Mouse (Mus musculus): ENCODE data around the gene Xpr1. TPM values are rescaled to one million over a fixed set of nuclear protein-coding genes. Genes with fewer than 3 reads are reported as not detected.

Gene Xpr1
- total and polyA plus RNA-seq, 2 experiments from 2014 or later = 5.0 to 35.8 TPM

- H3K4me3 ChIP-seq (ENCODE audit: low read depth, low read length) = no peak overlapping the region
- no peaks in the 10 kb centered on the region for H3K9me3 ChIP-seq (replicated peaks; ENCODE audit: control insufficient read depth, low read length)
- no peak overlapping the region for H3K27ac ChIP-seq (ENCODE audit: low read depth)
- 87% methylated on average over 4 of the region's 4 CpGs for WGBS
- H3K4me1 ChIP-seq (ENCODE audit: control insufficient read depth, insufficient read depth) = 0 out of 2 replicates have a peak, but pooled peaks cover 3% of the 10 kb centered on the region
- H3K4me2 ChIP-seq (ENCODE audit: low read depth, low read length) = no peak overlapping the region
- no peaks in the 10 kb centered on the region for H3K27me3 ChIP-seq (ENCODE audit: control insufficient read depth, insufficient read depth, low read length)
- DNase-seq (ENCODE audit: low spot score) = no peak
- TF ChIP-seq EP300 (IDR thresholded peaks at IDR 0.05; ENCODE audit: low read depth) = no peak
- TF ChIP-seq CTCF (IDR thresholded peaks at IDR 0.05; ENCODE audit: low read depth) = no peak
- no peaks in the 10 kb centered on the region for H3K36me3 ChIP-seq (replicated peaks; ENCODE audit: control insufficient read depth, insufficient read depth, low read length)
- ATAC-seq (ENCODE audit: insufficient read depth, low read depth) = no peak
- no peak overlapping the region for H3K9ac ChIP-seq (replicated peaks; ENCODE audit: low read depth, low read length)
These were observed 65.7 kb downstream of the Xpr1 start for GRCm38 (mm10) chr1:155351527-155351926.

GRCm38 (mm10) chr1:155348491-155348890 lies 68.7 kb downstream of the Xpr1 start:
- H3K9me3 ChIP-seq (replicated peaks; ENCODE audit: control insufficient read depth, low read length) = no peaks in the 10 kb centered on the region
- H3K9ac ChIP-seq (replicated peaks; ENCODE audit: low read depth, low read length) = no peak overlapping the region
- H3K27me3 ChIP-seq (ENCODE audit: control insufficient read depth, insufficient read depth, low read length) = no peaks in the 10 kb centered on the region
- H3K4me3 ChIP-seq (ENCODE audit: low read depth, low read length) = no peak overlapping the region
- DNase-seq (ENCODE audit: low spot score) = no peak
- 0 out of 2 replicates have a peak, but pooled peaks cover 2% of the 10 kb centered on the region for H3K4me1 ChIP-seq (ENCODE audit: control insufficient read depth, insufficient read depth)
- H3K4me2 ChIP-seq (ENCODE audit: low read depth, low read length) = no peak overlapping the region
- 37% methylated on average over 3 of the region's 3 CpGs for WGBS
- TF ChIP-seq CTCF (IDR thresholded peaks at IDR 0.05; ENCODE audit: low read depth) = no peak
- TF ChIP-seq EP300 (IDR thresholded peaks at IDR 0.05; ENCODE audit: low read depth) = no peak
- H3K27ac ChIP-seq (ENCODE audit: low read depth) = no peak overlapping the region
- 0 out of 2 replicates have a peak, but pooled peaks cover 6% of the 10 kb centered on the region for H3K36me3 ChIP-seq (replicated peaks; ENCODE audit: control insufficient read depth, insufficient read depth, low read length)
- ATAC-seq (ENCODE audit: insufficient read depth, low read depth) = no peak

- Histone ChIP-seq H3K9me3 (replicated peaks; ENCODE audit: control insufficient read depth, low read length) (no peaks in the 10 kb centered on the region), H3K4me1 (ENCODE audit: control insufficient read depth, insufficient read depth) (no peaks in the 10 kb centered on the region), H3K9ac (replicated peaks; ENCODE audit: low read depth, low read length) (no peak overlapping the region), H3K36me3 (replicated peaks; ENCODE audit: control insufficient read depth, insufficient read depth, low read length) (0 out of 2 replicates have a peak, but pooled peaks cover 6% of the 10 kb centered on the region), H3K4me3 (ENCODE audit: low read depth, low read length) (no peak overlapping the region), H3K27me3 (ENCODE audit: control insufficient read depth, insufficient read depth, low read length) (no peaks in the 10 kb centered on the region), H3K4me2 (ENCODE audit: low read depth, low read length) (no peak overlapping the region), H3K27ac (ENCODE audit: low read depth) (no peak overlapping the region)
- DNase-seq (ENCODE audit: low spot score) (no peak), ATAC-seq (ENCODE audit: insufficient read depth, low read depth) (no peak)
- no peak for TF ChIP-seq CTCF (IDR thresholded peaks at IDR 0.05; ENCODE audit: low read depth)
- no peak for TF ChIP-seq EP300 (IDR thresholded peaks at IDR 0.05; ENCODE audit: low read depth)
- 65% methylated on average over 4 of the region's 4 CpGs for WGBS
These were observed 69.9 kb downstream of the Xpr1 start for GRCm38 (mm10) chr1:155347339-155347738.

GRCm38 (mm10) chr1:155344019-155344418 lies 73.2 kb downstream of the Xpr1 start:
- 76% methylated on average over 2 of the region's 2 CpGs for WGBS
- H3K36me3 ChIP-seq (replicated peaks; ENCODE audit: control insufficient read depth, insufficient read depth, low read length) = 0 out of 2 replicates have a peak, but pooled peaks cover 6% of the 10 kb centered on the region
- TF ChIP-seq EP300 (IDR thresholded peaks at IDR 0.05; ENCODE audit: low read depth) (no peak), CTCF (IDR thresholded peaks at IDR 0.05; ENCODE audit: low read depth) (no peak)
- H3K9me3 ChIP-seq (replicated peaks; ENCODE audit: control insufficient read depth, low read length) = no peaks in the 10 kb centered on the region
- no peak for DNase-seq (ENCODE audit: low spot score)
- H3K4me1 ChIP-seq (ENCODE audit: control insufficient read depth, insufficient read depth) = no peaks in the 10 kb centered on the region
- H3K4me3 ChIP-seq (ENCODE audit: low read depth, low read length) = no peak overlapping the region
- no peaks in the 10 kb centered on the region for H3K27me3 ChIP-seq (ENCODE audit: control insufficient read depth, insufficient read depth, low read length)
- no peak overlapping the region for H3K27ac ChIP-seq (ENCODE audit: low read depth)
- H3K4me2 ChIP-seq (ENCODE audit: low read depth, low read length) = no peak overlapping the region
- no peak overlapping the region for H3K9ac ChIP-seq (replicated peaks; ENCODE audit: low read depth, low read length)
- ATAC-seq (ENCODE audit: insufficient read depth, low read depth) = no peak

- Histone ChIP-seq H3K4me1 (ENCODE audit: control insufficient read depth, insufficient read depth) (no peaks in the 10 kb centered on the region), H3K27ac (ENCODE audit: low read depth) (no peak overlapping the region), H3K4me3 (ENCODE audit: low read depth, low read length) (no peak overlapping the region), H3K27me3 (ENCODE audit: control insufficient read depth, insufficient read depth, low read length) (no peaks in the 10 kb centered on the region), H3K36me3 (replicated peaks; ENCODE audit: control insufficient read depth, insufficient read depth, low read length) (0 out of 2 replicates have a peak, but pooled peaks cover 12% of the 10 kb centered on the region), H3K9me3 (replicated peaks; ENCODE audit: control insufficient read depth, low read length) (no peaks in the 10 kb centered on the region), H3K4me2 (ENCODE audit: low read depth, low read length) (no peak overlapping the region), H3K9ac (replicated peaks; ENCODE audit: low read depth, low read length) (no peak overlapping the region)
- no peak for TF ChIP-seq EP300 (IDR thresholded peaks at IDR 0.05; ENCODE audit: low read depth)
- 86% methylated on average over 2 of the region's 2 CpGs for WGBS
- ATAC-seq (ENCODE audit: insufficient read depth, low read depth) (no peak), DNase-seq (ENCODE audit: low spot score) (no peak)
These were observed 77.6 kb downstream of the Xpr1 start for GRCm38 (mm10) chr1:155339622-155340021.

- Histone ChIP-seq H3K27ac (ENCODE audit: low read depth) (no peak overlapping the region), H3K9me3 (replicated peaks; ENCODE audit: control insufficient read depth, low read length) (no peaks in the 10 kb centered on the region), H3K4me1 (ENCODE audit: control insufficient read depth, insufficient read depth) (no peaks in the 10 kb centered on the region), H3K27me3 (ENCODE audit: control insufficient read depth, insufficient read depth, low read length) (no peaks in the 10 kb centered on the region), H3K36me3 (replicated peaks; ENCODE audit: control insufficient read depth, insufficient read depth, low read length) (0 out of 2 replicates have a peak, but pooled peaks cover 6% of the 10 kb centered on the region), H3K4me2 (ENCODE audit: low read depth, low read length) (no peak overlapping the region), H3K4me3 (ENCODE audit: low read depth, low read length) (no peak overlapping the region), H3K9ac (replicated peaks; ENCODE audit: low read depth, low read length) (no peak overlapping the region)
- TF ChIP-seq EP300 (IDR thresholded peaks at IDR 0.05; ENCODE audit: low read depth) (no peak), CTCF (IDR thresholded peaks at IDR 0.05; ENCODE audit: low read depth) (no peak)
- no peak for DNase-seq (ENCODE audit: low spot score)
- no peak for ATAC-seq (ENCODE audit: insufficient read depth, low read depth)
- 77% methylated on average over 4 of the region's 4 CpGs for WGBS
These were observed 79.9 kb downstream of the Xpr1 start for GRCm38 (mm10) chr1:155337315-155337714.

Data from heart, postnatal 0 days (tissue).